ENCODE assay signal across 24 mouse cellular contexts in the genomic region with DNA sequence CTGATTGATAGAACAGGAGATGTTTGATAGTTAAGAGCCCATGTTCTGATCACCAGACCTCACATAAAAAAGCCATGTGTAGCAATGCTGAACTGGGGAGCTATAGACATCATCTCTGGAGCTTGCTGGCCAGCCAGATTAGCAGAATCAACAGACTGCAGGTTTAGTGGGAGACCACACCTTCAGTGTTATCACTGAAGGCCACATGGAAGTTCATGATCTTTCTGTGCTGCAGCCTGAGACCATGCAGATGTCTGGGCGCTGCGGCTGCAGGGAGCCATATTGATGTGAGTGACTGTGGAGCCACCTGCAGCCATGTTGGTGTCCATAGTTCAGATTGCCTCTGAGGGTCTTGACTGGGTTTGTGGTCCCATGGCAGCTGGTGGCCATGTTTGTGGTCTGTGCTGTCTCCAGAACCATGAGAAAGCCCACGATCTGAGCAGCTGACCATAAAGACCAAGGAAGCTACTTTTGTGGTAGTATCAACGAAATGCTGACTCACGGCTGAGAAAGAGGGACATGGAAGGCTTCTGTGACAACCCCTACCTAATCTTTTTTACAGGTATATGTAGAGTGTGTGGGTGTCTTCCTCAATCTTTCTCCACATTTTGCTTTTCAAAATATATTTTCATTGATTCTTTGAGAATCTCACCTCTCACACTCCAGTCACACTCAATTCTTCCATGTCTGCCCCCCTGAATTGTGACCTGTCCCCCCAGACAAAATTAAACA. TPM values are rescaled to one million over a fixed set of nuclear protein-coding genes. Genes with fewer than 3 reads are reported as not detected.
DNase-seq lines count a peak whose midpoint lies in the region; ATAC-seq and TF ChIP-seq lines count a peak whose summit lies in the region.
"Had no signal": no experiment of that assay in that cellular context is flagged by ENCODE, and none has a peak within 500 bp of the region (broad histone marks: within the 10 kb centered on the region; RNA-seq: fewer than 3 reads in every experiment).

No protein-coding gene starts in this region.

- no peaks in the 10 kb centered on the region for H3K79me2 ChIP-seq in heart, adult 2 months (replicated peaks; ENCODE audit: control insufficient read depth, insufficient read depth, low read length)

- WGBS in heart, embryonic 10.5 days: 91% methylated on average over 5 of the region's 5 CpGs
- WGBS in heart, adult 2 months: 90% methylated on average over 5 of the region's 5 CpGs
- 63% methylated on average over 5 of the region's 5 CpGs for WGBS in liver, embryonic 13.5 days (ENCODE audit: insufficient replicate concordance)

- H3K9me3 ChIP-seq in heart, embryonic 10.5 days: no peaks in the 10 kb centered on the region
- no peaks in the 10 kb centered on the region for H3K9me3 ChIP-seq in liver, embryonic 13.5 days (replicated peaks)
- H3K9me3 ChIP-seq: embryonic facial prominence, embryonic 10.5 days; forebrain, embryonic 13.5 days; hindbrain, embryonic 12.5 days; limb, embryonic 12.5 days; lung, embryonic 15.5 days; midbrain, embryonic 12.5 days; neural tube, embryonic 13.5 days had no signal

- H3K36me3 ChIP-seq in heart, embryonic 10.5 days: no peaks in the 10 kb centered on the region
- H3K36me3 ChIP-seq in heart, adult 2 months (ENCODE audit: control insufficient read depth, insufficient read depth, low read length): no peaks in the 10 kb centered on the region
- H3K36me3 ChIP-seq in testis, adult 2 months (ENCODE audit: control insufficient read depth, insufficient read depth, low read length): no peaks in the 10 kb centered on the region
- no peaks in the 10 kb centered on the region for H3K36me3 ChIP-seq in liver, embryonic 13.5 days
- H3K36me3 ChIP-seq: embryonic facial prominence, embryonic 10.5 days; hindbrain, embryonic 12.5 days; limb, embryonic 12.5 days; lung, embryonic 15.5 days; midbrain, embryonic 12.5 days; neural tube, embryonic 13.5 days had no signal

- H3K4me1 ChIP-seq in heart, embryonic 10.5 days: no peaks in the 10 kb centered on the region
- no peaks in the 10 kb centered on the region for H3K4me1 ChIP-seq in heart, adult 2 months (ENCODE audit: control insufficient read depth, insufficient read depth, low read length)
- H3K4me1 ChIP-seq in testis, adult 2 months (ENCODE audit: control insufficient read depth, insufficient read depth, low read length): no peaks in the 10 kb centered on the region
- H3K4me1 ChIP-seq in liver, embryonic 13.5 days (replicated peaks): peaks cover 19% of the 10 kb centered on the region
- H3K4me1 ChIP-seq: forebrain, embryonic 13.5 days; hindbrain, embryonic 12.5 days; lung, embryonic 15.5 days; midbrain, embryonic 12.5 days; neural tube, embryonic 13.5 days had no signal

- TF ChIP-seq CTCF in heart, adult 2 months (IDR thresholded peaks at IDR 0.05): no peak
- TF ChIP-seq CTCF in testis, adult 2 months (IDR thresholded peaks at IDR 0.05; ENCODE audit: control insufficient read depth, insufficient read depth, insufficient replicate concordance, low read depth, low read length): no peak

- intact Hi-C loops in heart, adult 2 months (cut with DNase I): no loop called here

- H3K4me3 ChIP-seq in heart, embryonic 10.5 days: no peak overlapping the region
- no peak overlapping the region for H3K4me3 ChIP-seq in heart, adult 2 months
- peak overlapping the region; percentile 70 for H3K4me3 ChIP-seq in testis, adult 2 months (ENCODE audit: control insufficient read depth, low read depth, low read length)
- no peak overlapping the region for H3K4me3 ChIP-seq in liver, embryonic 13.5 days (replicated peaks)
- H3K4me3 ChIP-seq: embryonic facial prominence, embryonic 10.5 days; forebrain, embryonic 13.5 days; hindbrain, embryonic 12.5 days; limb, embryonic 12.5 days; lung, embryonic 15.5 days; midbrain, embryonic 12.5 days; neural tube, embryonic 13.5 days had no signal

- H3K27ac ChIP-seq in heart, embryonic 10.5 days: peak overlapping the region; percentile 22; the same call in 1 of the 2 replicates
- H3K27ac ChIP-seq in heart, adult 2 months: no peak overlapping the region
- H3K27ac ChIP-seq in testis, adult 2 months (ENCODE audit: control insufficient read depth, insufficient read depth, low read depth, low read length): no peak overlapping the region
- H3K27ac ChIP-seq in liver, embryonic 13.5 days: peak overlapping the region; percentile 68
- H3K27ac ChIP-seq: embryonic facial prominence, embryonic 10.5 days; forebrain, embryonic 13.5 days; hindbrain, embryonic 12.5 days; limb, embryonic 12.5 days; lung, embryonic 15.5 days; midbrain, embryonic 12.5 days; neural tube, embryonic 13.5 days had no signal

- H3K9ac ChIP-seq in heart, adult 2 months (ENCODE audit: low read depth, low read length): no peak overlapping the region
- no peak overlapping the region for H3K9ac ChIP-seq in liver, embryonic 13.5 days
- H3K9ac ChIP-seq: forebrain, embryonic 13.5 days; hindbrain, embryonic 12.5 days; limb, embryonic 12.5 days; lung, embryonic 15.5 days; midbrain, embryonic 12.5 days; neural tube, embryonic 13.5 days had no signal

- no peak for TF ChIP-seq EP300 in heart, adult 2 months (IDR thresholded peaks at IDR 0.05; ENCODE audit: insufficient read depth, low read depth, low read length)

- peak; percentile 94 for ATAC-seq in liver, embryonic 13.5 days (ENCODE audit: low read depth)
- ATAC-seq: CD4-positive, CD25-positive, alpha-beta regulatory T cell, adult 4 months; forebrain, embryonic 13.5 days; inflammation-experienced regulatory T-cells, adult 6 months had no signal

- TF ChIP-seq POLR2A in heart, adult 2 months (IDR thresholded peaks at IDR 0.05; ENCODE audit: insufficient read depth, low read depth, low read length): no peak
- TF ChIP-seq POLR2A in testis, adult 2 months (IDR thresholded peaks at IDR 0.05; ENCODE audit: control insufficient read depth, low read depth, low read length): no peak

- peak; percentile 87 for DNase-seq in heart, embryonic 10.5 days (ENCODE audit: low spot score)
- DNase-seq in heart, adult 2 months: no peak
- DNase-seq in testis, postnatal 10 days (ENCODE audit: low spot score): no peak
- peak; percentile 69 for DNase-seq in liver, embryonic 13.5 days
- DNase-seq in yolk sac, embryonic 10.5 days (ENCODE audit: low spot score): peak; percentile 7
- DNase-seq in urinary bladder, postnatal 25 days (ENCODE audit: low spot score): no peak
- DNase-seq in frontal cortex, postnatal 10 days (ENCODE audit: low spot score in 2 of 2): no peak
- DNase-seq: adrenal gland, postnatal 36 days; cerebellum, adult 9-10 months; gastrocnemius, postnatal 25 days; kidney, adult 9 months; kidney, postnatal 25 days; lung, postnatal 4 days had no signal

- no peak overlapping the region for H3K4me2 ChIP-seq in liver, embryonic 13.5 days
- H3K4me2 ChIP-seq: forebrain, embryonic 13.5 days; hindbrain, embryonic 12.5 days; limb, embryonic 12.5 days; lung, embryonic 15.5 days; midbrain, embryonic 12.5 days; neural tube, embryonic 13.5 days had no signal

- no peaks in the 10 kb centered on the region for H3K27me3 ChIP-seq in heart, embryonic 10.5 days (ENCODE audit: insufficient read depth, poor library complexity, severe bottlenecking)
- no peaks in the 10 kb centered on the region for H3K27me3 ChIP-seq in heart, adult 2 months (ENCODE audit: control insufficient read depth, insufficient read depth, low read length)
- H3K27me3 ChIP-seq in testis, adult 2 months (ENCODE audit: control insufficient read depth, insufficient read depth, low read length): no peaks in the 10 kb centered on the region
- H3K27me3 ChIP-seq in liver, embryonic 13.5 days: no peaks in the 10 kb centered on the region
- H3K27me3 ChIP-seq: forebrain, embryonic 13.5 days; hindbrain, embryonic 12.5 days; limb, embryonic 12.5 days; lung, embryonic 15.5 days; midbrain, embryonic 12.5 days; neural tube, embryonic 13.5 days had no signal

RNA-seq across cellular contexts. Expression of a gene that starts 26.7 kb away (rescaled TPM):
- 1.0 and 1.1 TPM in 2 replicates for polyA plus RNA-seq in heart, embryonic 10.5 days (2016; fragmentation: Nextera tagmentation; extraction: Ambion mirVana)
- under 1 TPM in 1 of 2 experiments, not detected in 1; 0.14 TPM for total RNA-seq in heart, adult 2 months (2021)
- 0.25 and 0.76 TPM in 2 replicates for polyA plus RNA-seq in heart, adult 2 months (2012; rRNA removed)
- 3.0 and 3.7 TPM in 2 replicates for polyA plus RNA-seq in testis, adult 2 months (2012; rRNA removed)
- polyA plus RNA-seq in liver, embryonic 13.5 days (2015; fragmentation: Nextera tagmentation; extraction: Ambion mirVana): 0.21 and 0.24 TPM in 2 replicates
- total RNA-seq: common myeloid progenitor, adult 5-6 weeks had no signal
- polyA plus RNA-seq: inflammation-experienced regulatory T-cells, adult 6 months had no signal

RNA-seq across cellular contexts. Expression of a gene that starts 55.5 kb away (rescaled TPM):
- polyA plus RNA-seq in heart, embryonic 10.5 days (2016; fragmentation: Nextera tagmentation; extraction: Ambion mirVana): 91.2 and 141 TPM in 2 replicates
- total RNA-seq in heart, adult 2 months (2021): 1,000 to 10,000 TPM; 1,125 to 1,306 TPM
- 480 and 876 TPM in 2 replicates for polyA plus RNA-seq in heart, adult 2 months (2012; rRNA removed)
- polyA plus RNA-seq in testis, adult 2 months (2012; rRNA removed): 13.3 and 13.7 TPM in 2 replicates
- 52.6 and 64.9 TPM in 2 replicates for polyA plus RNA-seq in liver, embryonic 13.5 days (2015; fragmentation: Nextera tagmentation; extraction: Ambion mirVana)

Comparison
In these comparisons a context has a peak if more than half of its experiments do, and no peak if none do; other contexts are left out.
1. DNase-seq: peak in heart, embryonic 10.5 days (single experiment), liver, embryonic 13.5 days (single experiment) and yolk sac, embryonic 10.5 days (single experiment); none in heart, adult 2 months (0 of 2), testis, postnatal 10 days (single experiment), urinary bladder, postnatal 25 days (single experiment) and frontal cortex, postnatal 10 days (0 of 2).
2. H3K27ac ChIP-seq: peak in heart, embryonic 10.5 days (single experiment) and liver, embryonic 13.5 days (single experiment); none in heart, adult 2 months (single experiment) and testis, adult 2 months (single experiment).